Mouse (Mus musculus): Measurements from ENCODE around the gene Pwp2. TPM values are rescaled to one million over a fixed set of nuclear protein-coding genes. Genes with fewer than 3 reads are reported as not detected.
A peak's percentile ranks its signal among the peaks of the same experiment; 100 is the strongest.

Pwp2 gene
- polyA plus RNA-seq, 1 experiment from 2014 or later: 13.6 TPM

DNA sequence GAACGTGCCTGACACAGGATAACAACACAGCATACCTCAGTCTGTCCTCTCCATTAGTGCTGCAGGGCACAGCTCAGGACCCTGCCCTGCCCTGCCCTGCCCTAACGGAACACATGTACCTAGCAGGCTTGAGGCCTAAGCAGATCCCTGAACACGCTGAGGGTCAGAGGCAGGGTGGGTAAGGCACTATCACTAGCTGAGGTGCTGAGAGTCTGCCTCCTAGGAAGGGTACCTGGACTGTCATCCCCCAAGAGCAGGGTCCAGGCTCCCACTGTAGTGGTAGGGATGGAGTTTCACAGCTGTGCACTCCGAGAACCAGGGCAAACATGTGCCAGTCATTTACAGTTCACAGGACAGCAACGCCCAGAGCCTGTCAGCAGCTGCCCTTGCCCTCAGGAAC lies 10.5 kb downstream of the Pwp2 start:
- ATAC-seq (replicated peaks; ENCODE audit: low FRiP score, low read depth): no peak
- H3K4me1 ChIP-seq (replicated peaks; ENCODE audit: insufficient read depth, low read length): peaks cover 5% of the 10 kb centered on the region; the same call in 1 of the 2 replicates
- no peak overlapping the region for H3K4me3 ChIP-seq (replicated peaks; ENCODE audit: low read depth, low read length)
- no peak for DNase-seq (ENCODE audit: low spot score)
- no peak overlapping the region for H3K27ac ChIP-seq
- no peak for TF ChIP-seq CTCF (IDR thresholded peaks at IDR 0.05; ENCODE audit: low read depth)
- 89% methylated on average over 5 of the region's 5 CpGs for WGBS
- H3K9me3 ChIP-seq (replicated peaks; ENCODE audit: low read length): no peaks in the 10 kb centered on the region
- peaks cover 72% of the 10 kb centered on the region for H3K36me3 ChIP-seq (ENCODE audit: insufficient read depth, low read length)
- no peaks in the 10 kb centered on the region for H3K27me3 ChIP-seq (ENCODE audit: insufficient read depth, low read length)
- no peak overlapping the region for H3K4me2 ChIP-seq (ENCODE audit: low read length)
- no peak overlapping the region for H3K9ac ChIP-seq (ENCODE audit: low read depth, low read length)

DNA sequence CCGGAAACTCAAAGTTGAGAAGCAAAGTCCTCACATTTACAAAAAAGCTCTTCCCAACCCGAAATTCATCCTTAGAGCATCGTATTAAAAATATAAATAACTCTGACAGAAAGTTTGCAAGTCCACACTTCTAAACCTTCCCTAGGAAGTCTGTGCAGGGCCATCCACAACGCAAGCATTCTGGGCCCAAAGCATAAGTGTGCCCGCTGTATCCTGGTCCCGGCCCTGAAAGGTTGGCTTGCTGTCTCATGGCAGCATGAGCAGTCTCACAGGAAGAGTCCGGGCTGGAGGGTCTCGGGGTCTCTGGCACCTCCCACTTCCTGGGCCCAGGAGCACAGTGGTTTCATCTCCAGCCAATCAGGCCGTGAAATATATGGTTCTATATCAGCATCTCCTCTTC lies 13.4 kb downstream of the Pwp2 start:
- TF ChIP-seq CTCF (IDR thresholded peaks at IDR 0.05; ENCODE audit: low read depth): no peak
- Histone ChIP-seq H3K9ac (ENCODE audit: low read depth, low read length) (no peak overlapping the region), H3K36me3 (ENCODE audit: insufficient read depth, low read length) (peaks cover 51% of the 10 kb centered on the region), H3K4me2 (ENCODE audit: low read length) (no peak overlapping the region), H3K27me3 (ENCODE audit: insufficient read depth, low read length) (no peaks in the 10 kb centered on the region), H3K27ac (no peak overlapping the region), H3K4me3 (replicated peaks; ENCODE audit: low read depth, low read length) (no peak overlapping the region), H3K4me1 (replicated peaks; ENCODE audit: insufficient read depth, low read length) (peaks cover 14% of the 10 kb centered on the region), H3K9me3 (replicated peaks; ENCODE audit: low read length) (no peaks in the 10 kb centered on the region)
- WGBS: 87% methylated on average over 9 of the region's 9 CpGs
- no peak for ATAC-seq (replicated peaks; ENCODE audit: low FRiP score, low read depth)
- DNase-seq (ENCODE audit: low spot score): no peak

GRCm38 (mm10) chr10:78171057-78171456 lies 13.9 kb downstream of the Pwp2 start:
- Histone ChIP-seq H3K9me3 (replicated peaks; ENCODE audit: low read length) (no peaks in the 10 kb centered on the region), H3K36me3 (ENCODE audit: insufficient read depth, low read length) (peaks cover 51% of the 10 kb centered on the region), H3K4me1 (replicated peaks; ENCODE audit: insufficient read depth, low read length) (peaks cover 14% of the 10 kb centered on the region), H3K4me2 (ENCODE audit: low read length) (no peak overlapping the region), H3K9ac (ENCODE audit: low read depth, low read length) (no peak overlapping the region), H3K4me3 (replicated peaks; ENCODE audit: low read depth, low read length) (no peak overlapping the region), H3K27ac (no peak overlapping the region), H3K27me3 (ENCODE audit: insufficient read depth, low read length) (no peaks in the 10 kb centered on the region)
- ATAC-seq (replicated peaks; ENCODE audit: low FRiP score, low read depth) (no peak), DNase-seq (ENCODE audit: low spot score) (no peak)
- 90% methylated on average over 7 of the region's 7 CpGs for WGBS
- TF ChIP-seq CTCF (IDR thresholded peaks at IDR 0.05; ENCODE audit: low read depth): no peak

- H3K4me1 ChIP-seq (replicated peaks; ENCODE audit: insufficient read depth, low read length): peaks cover 14% of the 10 kb centered on the region
- ATAC-seq (replicated peaks; ENCODE audit: low FRiP score, low read depth): no peak
- H3K27me3 ChIP-seq (ENCODE audit: insufficient read depth, low read length): no peaks in the 10 kb centered on the region
- H3K36me3 ChIP-seq (ENCODE audit: insufficient read depth, low read length): peaks cover 49% of the 10 kb centered on the region
- no peaks in the 10 kb centered on the region for H3K9me3 ChIP-seq (replicated peaks; ENCODE audit: low read length)
- TF ChIP-seq CTCF (IDR thresholded peaks at IDR 0.05; ENCODE audit: low read depth): no peak
- no peak overlapping the region for H3K9ac ChIP-seq (ENCODE audit: low read depth, low read length)
- H3K4me2 ChIP-seq (ENCODE audit: low read length): peak overlapping the region; percentile 92; the same call in 1 of the 2 replicates
- H3K27ac ChIP-seq: peak overlapping the region; percentile 76
- 0 out of 2 replicates have a peak overlapping the region, but pooled peaks have one; percentile 71 for H3K4me3 ChIP-seq (replicated peaks; ENCODE audit: low read depth, low read length)
- no peak for DNase-seq (ENCODE audit: low spot score)
- WGBS: 59% methylated on average over 2 of the region's 2 CpGs
Measured at GRCm38 (mm10) chr10:78170445-78170844, 14.5 kb downstream of the Pwp2 start.

- no peak for TF ChIP-seq CTCF (IDR thresholded peaks at IDR 0.05; ENCODE audit: low read depth)
- Histone ChIP-seq H3K9me3 (replicated peaks; ENCODE audit: low read length) (no peaks in the 10 kb centered on the region), H3K36me3 (ENCODE audit: insufficient read depth, low read length) (peaks cover 46% of the 10 kb centered on the region), H3K4me3 (replicated peaks; ENCODE audit: low read depth, low read length) (peak within 1 kb of the TSS; percentile 71), H3K9ac (ENCODE audit: low read depth, low read length) (peak within 1 kb of the TSS; percentile 74), H3K27ac (peak within 1 kb of the TSS; percentile 76), H3K4me2 (ENCODE audit: low read length) (peak within 1 kb of the TSS; percentile 92), H3K27me3 (ENCODE audit: insufficient read depth, low read length) (no peaks in the 10 kb centered on the region), H3K4me1 (replicated peaks; ENCODE audit: insufficient read depth, low read length) (peaks cover 14% of the 10 kb centered on the region)
- 2% methylated on average over 50 of the region's 50 CpGs for WGBS
- peak; percentile 97 for ATAC-seq (replicated peaks; ENCODE audit: low FRiP score, low read depth)
- peak; percentile 99 for DNase-seq (ENCODE audit: low spot score)
Measured at GRCm38 (mm10) chr10:78169281-78170042, 15.5 kb downstream of the Pwp2 start, which contains the start of gene D10Jhu81e. Gene D10Jhu81e (minus strand): TSS chr10:78169782.

GRCm38 (mm10) chr10:78168792-78169191 lies 16.2 kb downstream of the Pwp2 start:
- DNase-seq (ENCODE audit: low spot score): no peak
- H3K4me2 ChIP-seq (ENCODE audit: low read length): peak overlapping the region; percentile 92

More at GRCm38 (mm10) chr10:78168792-78169191, 16.2 kb downstream of the Pwp2 start:
- H3K9me3 ChIP-seq (replicated peaks; ENCODE audit: low read length): no peaks in the 10 kb centered on the region
- H3K4me3 ChIP-seq (replicated peaks; ENCODE audit: low read depth, low read length): peak overlapping the region; percentile 71
- WGBS: 82% methylated on average over 11 of the region's 11 CpGs
- H3K36me3 ChIP-seq (ENCODE audit: insufficient read depth, low read length): peaks cover 45% of the 10 kb centered on the region
- peak overlapping the region; percentile 74 for H3K9ac ChIP-seq (ENCODE audit: low read depth, low read length)
- no peak for TF ChIP-seq CTCF (IDR thresholded peaks at IDR 0.05; ENCODE audit: low read depth)
- no peaks in the 10 kb centered on the region for H3K27me3 ChIP-seq (ENCODE audit: insufficient read depth, low read length)
- H3K27ac ChIP-seq: no peak overlapping the region
- peaks cover 14% of the 10 kb centered on the region for H3K4me1 ChIP-seq (replicated peaks; ENCODE audit: insufficient read depth, low read length)
- ATAC-seq (replicated peaks; ENCODE audit: low FRiP score, low read depth): no peak

All from kidney, postnatal 0 days (tissue).